Mouse (Mus musculus) c-Kit-positive CD71-positive TER-119-positive erythroid progenitor cells, embryonic 14.5 days (primary cell): Measurements from ENCODE around the gene Kcnj12.

Source experiments
- DNase-seq: peaks from one replicate; pipeline ENCODE4 v3.0.0-alpha.2; 2013; ENCODE audit warnings: low spot score

Kcnj12 gene

GRCm38 (mm10) chr11:61022550-61023391 is at the start of gene Kcnj12:
Kcnj12 (plus strand) TSS chr11:61022564.
- no peak for DNase-seq

- no peak for DNase-seq
Measured at GRCm38 (mm10) chr11:60975097-60975496, 47.3 kb upstream of the Kcnj12 start.

DNA sequence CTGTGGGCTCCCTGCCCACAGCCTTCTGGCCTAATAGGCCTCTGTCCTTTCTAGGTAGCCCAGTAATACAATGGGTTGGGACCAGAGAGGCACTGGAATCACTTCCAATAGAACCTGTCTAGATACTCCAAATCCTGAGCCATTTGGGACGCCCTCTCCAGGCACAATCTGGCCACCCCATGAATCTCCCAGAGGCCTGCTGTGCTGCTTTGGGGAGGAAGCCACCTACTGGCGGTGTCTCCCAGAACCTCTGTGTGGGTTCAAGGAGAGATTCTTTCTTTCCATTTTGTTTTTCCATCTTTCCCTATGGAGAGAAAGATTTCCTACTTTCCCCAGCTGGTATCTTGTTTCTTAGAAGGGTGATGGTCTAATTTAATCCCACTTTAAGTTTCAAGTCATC is 46.1 kb upstream of the Kcnj12 start:
- no peak for DNase-seq

DNA sequence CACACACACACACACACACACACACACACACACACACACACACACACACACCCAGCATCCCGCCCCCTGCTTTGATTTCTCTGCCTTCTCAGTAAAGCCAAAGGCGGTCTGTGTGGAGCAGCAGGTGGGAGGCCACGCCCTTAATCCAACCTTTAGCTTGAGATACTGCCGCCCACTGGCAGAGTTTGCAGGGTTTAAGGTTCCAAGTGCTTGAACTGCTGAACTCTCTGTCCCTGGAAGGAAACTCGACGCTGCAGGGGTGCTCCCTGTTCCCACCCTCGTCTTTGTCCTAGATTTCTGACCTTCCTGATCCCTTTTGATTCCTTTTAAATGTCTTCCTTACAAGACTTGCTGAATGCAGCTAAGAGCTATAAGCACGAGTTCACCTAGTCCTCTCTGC is 45.6 kb upstream of the Kcnj12 start:
- DNase-seq: no peak

DNA sequence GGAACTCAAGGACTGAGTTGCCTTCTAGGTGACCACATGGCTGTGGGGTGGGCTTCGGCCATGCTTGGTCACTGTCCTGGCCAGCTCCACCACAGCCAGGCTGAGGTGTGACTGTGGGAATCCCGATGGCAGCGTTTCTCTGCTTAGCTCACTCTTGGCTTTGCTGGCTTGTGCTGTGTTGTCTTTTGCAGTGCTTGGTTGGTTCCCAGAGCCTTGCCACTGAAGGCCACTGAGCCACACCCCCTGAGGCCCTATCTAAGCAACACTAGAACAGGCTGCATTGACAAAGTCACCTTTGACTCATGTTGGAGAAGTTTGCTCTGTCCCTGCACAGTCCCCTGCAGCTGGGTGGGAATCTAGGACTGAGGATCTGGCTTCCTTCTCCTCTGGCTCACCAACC is 45.2 kb upstream of the Kcnj12 start:
- no peak for DNase-seq

GRCm38 (mm10) chr11:60978658-60979057 is 43.7 kb upstream of the Kcnj12 start:
- DNase-seq: no peak

DNA sequence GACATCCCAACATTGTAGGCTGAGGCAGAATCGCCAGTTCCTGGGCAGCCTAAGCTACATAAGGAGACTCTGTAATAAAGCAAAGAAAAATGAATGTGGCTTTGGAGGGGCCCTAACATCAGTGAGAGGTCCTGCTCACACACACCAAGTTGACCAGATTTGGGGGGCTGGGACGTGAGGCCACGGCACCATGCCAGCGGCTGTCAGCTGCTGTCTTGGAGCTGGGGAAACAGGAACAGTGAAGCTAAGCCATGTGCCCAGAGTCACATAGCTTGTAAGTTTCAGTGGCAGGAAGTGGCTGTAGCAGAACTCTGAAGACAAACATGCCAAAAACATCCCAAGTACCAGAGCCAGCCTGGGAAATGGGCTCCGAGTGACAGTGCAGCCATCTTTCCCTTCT is 42.6 kb upstream of the Kcnj12 start:
- no peak for DNase-seq

DNA sequence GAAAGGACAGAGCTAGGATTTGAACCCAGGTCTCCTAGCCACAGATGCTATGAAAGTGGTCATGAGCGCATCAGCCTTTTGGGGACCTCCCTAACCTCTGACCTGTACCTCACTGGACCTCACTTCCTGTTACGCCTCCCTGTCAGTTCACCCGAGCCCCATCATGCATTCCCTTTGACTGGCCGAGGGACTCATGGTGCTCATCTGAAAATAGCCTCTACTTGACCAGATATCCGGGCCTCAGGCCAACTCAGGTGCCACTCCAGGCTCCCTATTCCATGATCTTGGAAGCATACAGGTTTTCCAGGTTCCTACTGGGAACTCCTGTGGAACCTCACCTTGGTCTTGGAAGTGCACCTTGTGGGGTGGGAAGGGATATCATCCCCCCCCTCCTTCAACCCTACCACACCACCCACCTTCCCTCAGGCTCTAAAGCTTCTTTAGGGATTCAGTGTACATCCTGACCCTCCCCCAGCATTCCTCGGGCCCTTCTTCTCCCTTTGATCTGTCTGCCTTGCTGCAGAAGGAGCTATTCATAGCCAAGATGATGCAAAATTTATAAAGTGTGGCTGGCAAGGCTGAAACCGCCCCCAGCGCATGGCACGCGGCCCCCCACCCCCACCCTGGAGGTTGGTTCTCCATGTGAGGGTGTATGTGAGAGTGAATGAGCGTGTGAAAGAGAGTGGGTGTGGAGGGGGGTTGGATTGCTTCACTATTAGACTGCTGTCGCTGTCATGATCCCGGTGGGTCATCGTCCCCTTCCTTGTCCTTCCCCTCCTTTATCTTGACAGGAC is 40.5 kb upstream of the Kcnj12 start:
- DNase-seq: no peak

DNA sequence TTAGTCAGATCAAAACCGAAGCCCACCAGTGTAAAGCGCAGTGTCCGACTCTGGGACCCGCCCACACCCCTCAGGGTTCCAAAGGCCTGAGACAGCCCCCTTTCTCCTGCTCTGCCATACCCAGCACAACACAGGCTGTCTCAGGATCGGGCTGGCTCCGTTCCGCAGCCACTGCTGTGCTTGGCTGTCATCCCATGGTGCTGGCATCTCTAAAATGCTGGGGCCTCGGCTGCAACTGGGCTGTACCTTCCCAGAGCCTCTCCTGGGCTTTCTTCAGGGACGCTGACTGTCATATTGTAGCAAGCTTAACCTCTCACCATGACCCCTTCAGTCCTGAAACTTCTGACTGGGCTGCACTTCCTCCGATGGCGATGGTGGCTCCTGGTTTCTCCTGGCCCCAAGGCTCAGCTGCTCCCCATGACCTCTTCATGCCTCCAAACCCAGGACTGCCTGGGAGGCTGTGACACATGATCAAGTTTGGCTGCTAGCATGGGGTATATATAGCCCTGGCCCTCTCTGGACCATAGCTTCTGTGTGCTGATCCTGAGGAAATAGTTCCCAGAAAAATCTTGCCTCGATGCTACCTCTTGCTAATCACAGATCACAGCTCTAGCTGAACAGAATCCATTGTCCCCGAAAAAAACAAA is 37.3 kb upstream of the Kcnj12 start:
- DNase-seq: no peak

DNA sequence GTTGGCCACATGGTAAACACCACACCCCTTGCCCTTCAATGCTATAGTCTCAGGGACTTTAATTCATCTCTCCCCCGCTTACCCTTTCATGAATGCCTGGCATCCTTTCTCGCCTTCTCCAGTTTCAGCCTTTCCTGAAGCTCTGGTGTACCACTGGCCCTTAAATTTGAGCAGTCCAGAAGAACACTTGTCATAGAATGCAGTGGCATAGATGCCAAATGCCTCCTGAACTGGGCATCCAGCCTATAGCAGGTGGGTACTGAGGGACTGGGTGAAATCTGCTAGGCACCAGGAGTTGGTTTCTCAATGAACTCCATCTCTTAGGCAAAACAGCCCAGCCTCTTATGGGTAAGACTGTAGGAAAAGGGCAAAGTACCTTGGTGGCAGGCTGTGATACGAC is 31.9 kb upstream of the Kcnj12 start:
- no peak for DNase-seq

DNA sequence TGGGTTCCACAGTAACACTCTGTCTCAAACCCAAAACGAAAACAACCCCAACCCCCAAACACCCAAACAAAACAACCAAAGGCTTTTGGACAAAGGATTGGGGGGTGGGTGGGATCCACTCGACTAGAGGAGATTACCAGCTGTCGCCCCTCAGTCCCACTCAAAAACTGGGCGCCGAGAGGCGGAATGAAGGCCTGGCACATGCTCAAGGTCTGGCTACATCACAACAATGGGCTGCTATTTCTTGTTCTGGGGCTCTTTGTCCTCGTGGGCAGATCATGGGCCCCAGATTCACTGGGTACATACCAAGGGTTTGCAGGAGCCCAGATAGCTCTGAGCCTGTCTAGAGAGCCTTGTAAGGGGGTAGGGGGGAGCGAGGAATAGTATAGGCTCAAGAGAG is 19.6 kb upstream of the Kcnj12 start:
- DNase-seq: no peak

DNA sequence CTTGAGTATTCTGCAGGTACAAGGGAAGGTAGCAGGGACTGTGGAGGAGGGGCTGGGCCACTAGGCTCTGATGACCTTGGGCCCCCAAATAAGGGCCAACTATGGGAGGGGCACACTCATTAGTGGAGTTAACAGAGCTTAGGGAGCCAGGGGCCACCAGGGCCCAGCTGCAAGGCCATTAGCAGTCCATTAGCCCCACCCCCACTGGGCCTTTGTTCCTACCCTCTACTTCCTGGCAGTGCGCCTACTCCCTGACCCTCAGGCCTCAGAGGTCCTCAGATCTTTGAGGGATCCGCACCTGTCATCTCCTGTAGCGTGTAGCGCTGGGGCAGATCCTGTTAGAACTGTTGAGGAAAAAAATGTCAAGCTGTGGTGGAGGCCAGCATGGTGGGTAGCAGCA is 18.3 kb upstream of the Kcnj12 start:
- no peak for DNase-seq

- DNase-seq: no peak
Measured at GRCm38 (mm10) chr11:61004781-61005180, 17.6 kb upstream of the Kcnj12 start.

DNA sequence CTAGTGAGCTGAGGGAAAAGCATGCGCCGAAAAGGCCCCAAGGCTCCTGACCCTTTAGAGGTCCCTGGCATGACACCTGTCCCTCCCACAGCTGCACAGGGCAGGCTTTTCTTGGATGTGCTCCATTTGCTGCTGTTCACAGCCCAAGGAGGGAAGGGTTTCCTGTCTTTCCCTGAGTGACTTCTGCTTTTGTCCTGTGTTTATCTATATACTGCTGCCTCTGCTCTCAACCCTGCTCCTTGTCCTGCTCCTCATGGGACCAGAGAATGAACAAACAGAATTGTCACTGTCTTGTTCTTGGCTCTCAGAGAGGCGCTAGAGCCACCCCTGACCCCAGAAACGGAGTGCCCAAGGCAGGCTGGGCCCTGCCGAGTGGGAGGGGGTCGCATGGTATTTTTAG is 17.0 kb upstream of the Kcnj12 start:
- no peak for DNase-seq

DNA sequence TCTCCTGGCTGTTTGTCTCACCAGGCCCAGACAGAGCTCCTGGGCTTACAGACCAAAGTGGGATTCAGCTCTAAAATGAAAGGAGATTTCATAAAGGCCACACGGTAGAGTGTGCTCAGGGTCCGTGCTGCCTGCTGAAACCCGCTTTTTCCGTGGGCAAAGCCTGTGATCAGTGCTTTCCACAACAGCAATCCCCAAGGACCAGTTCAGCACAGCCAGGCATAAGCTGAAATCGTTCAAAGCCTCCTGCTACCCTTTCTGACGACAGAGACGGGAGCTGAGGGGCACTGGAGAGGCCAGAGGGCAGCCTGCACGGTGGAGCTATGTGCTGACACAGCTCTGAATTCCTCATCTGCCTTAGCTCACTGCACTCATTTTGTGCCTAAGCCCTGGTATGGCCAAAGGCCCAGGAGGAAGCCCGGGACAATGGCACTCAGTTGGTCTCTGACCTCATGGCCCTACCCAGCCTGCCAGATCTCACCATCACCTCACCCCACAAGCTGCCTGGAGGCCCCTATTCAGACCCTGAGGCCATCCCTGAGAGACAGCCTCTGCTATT is 10.5 kb upstream of the Kcnj12 start:
- no peak for DNase-seq

GRCm38 (mm10) chr11:61016866-61017398 is 5.4 kb upstream of the Kcnj12 start:
- no peak for DNase-seq

DNA sequence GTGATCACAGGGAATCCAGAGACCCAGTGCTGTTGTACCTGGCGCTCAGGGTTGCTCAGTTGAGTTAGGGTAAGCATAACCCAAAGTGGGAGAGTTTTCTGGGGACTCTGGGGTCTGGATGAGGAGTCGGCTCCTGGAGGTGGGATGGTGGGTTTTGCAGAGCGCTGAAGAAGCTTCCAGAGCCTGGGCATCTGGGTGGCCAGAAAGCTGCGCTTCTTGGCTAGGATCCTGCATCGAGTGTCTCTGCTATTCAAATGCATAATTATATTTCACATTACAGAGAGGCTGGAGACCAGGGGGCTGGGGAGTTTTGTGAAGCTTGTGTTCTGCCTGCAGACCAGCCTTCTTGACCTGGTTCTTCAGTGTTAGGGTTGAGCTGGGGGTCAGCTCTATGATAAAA is 1.2 kb upstream of the Kcnj12 start:
- DNase-seq: no peak

DNA sequence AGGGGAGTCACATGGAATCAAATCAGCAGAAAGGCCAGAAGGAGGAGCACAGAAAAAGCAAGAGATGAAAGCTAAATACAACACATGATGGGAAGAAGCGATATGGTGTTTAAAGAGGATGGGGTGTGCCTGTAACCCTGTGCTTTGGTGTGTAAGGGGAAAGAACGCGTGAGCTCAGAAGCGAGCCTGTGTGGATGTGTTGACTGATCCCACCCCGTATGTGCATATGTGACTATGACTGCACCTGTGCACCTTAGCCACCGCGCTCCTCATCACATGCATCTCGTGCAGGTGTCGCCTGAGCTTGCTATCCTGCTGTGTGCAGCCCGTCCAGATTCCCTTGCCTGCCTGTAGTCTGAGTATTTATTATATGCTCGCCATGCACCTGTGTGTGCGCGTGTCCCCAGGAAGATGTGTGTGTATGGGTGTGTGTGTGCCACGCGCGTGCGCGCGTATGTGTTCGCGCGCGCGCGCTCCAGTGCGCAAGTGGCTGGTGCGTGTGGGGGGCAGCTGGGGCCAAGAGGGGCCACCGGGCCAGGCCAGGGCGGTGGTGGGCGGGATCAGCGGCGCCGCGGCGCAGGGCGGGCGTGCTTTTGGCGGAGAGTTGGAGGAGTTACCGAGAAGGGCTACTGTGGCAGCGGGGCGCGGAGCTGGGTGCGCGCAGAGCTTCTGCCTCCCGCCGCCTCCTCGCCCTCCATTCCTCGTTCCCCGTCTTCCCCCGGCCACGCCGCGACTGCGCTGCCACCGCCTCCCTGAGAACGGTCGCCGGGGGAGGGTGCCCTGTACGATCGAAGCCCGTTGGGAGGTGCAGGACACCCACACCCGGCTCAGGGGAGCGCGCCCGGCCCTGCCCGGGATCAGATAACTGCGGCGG is 451 bp upstream of the Kcnj12 start:
- DNase-seq: no peak

DNA sequence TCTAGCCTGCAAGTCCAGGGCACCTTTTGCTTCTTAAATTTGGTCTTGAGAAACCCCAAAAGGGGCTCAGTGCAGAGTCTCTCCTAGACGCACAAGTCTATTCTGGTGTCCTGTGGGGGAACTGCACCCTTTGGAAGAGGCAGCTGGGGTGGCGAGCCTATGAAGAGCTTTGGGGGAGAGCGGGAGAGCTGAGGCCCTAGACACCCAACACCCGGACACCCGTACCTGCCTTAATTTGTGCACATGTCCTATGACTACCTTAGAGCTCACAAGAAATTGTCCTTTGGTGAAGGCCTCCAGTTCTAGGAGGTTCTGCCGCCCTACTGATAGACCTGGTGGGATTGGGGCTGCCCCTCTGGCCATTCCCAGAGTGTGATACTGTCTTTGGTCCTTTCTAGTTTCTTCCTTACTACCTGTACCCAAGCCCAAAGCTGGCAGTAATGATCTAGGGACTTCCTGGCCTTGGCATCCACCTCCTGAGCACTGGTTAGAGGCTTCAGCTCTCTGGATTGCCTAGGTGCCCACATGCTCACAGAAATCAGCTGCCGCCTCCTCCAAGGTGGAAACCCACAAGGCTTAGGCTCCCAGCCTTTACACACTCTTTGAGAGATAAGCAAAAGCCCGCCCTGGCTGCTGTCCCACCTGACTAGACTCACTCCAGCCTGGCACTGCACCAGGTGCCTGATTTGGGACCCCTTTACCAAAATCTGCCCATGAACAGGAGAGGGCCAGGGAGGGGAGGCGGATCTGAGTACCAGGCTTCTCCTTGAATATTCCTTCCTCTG is 1.2 kb downstream of the Kcnj12 start:
- DNase-seq: no peak

DNA sequence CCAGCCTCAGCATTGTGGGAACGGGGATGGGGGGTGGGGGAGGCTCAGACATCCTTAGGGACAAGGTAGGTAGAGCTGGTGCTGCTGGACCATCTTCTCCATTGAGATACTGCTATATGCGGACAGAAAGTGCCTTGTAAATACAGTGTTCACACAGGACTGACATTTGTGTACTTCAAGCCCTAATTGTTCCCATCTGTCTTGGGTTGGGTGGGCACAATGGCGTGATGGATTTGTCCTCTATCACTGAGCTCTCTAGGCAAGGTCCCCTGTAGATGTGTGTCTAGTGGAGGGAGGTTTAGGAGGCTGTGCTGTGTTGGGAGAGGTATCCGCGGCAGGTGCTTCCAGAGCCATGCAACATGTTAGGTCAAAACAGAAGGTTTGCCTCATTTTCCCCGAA is 2.0 kb downstream of the Kcnj12 start:
- DNase-seq: no peak

DNA sequence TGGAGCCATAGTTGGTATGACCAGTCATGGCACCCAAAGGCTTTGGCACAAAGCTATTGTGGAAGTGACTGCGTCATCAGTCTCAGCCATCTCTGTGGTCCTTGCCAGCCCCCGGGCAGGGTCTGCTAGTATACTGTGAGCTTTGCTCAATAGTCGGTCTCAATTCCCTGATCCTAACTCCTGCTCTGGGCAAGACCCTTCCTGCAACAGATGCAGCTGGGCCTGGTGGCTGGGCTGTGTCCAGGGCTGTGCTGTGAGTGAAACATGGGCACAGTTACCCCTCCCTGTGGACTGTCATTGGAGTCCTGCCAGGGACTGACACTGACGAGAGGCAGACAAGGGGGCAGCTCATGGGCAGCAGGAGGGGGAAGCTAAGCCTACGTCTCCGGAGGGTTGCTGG is 2.6 kb downstream of the Kcnj12 start:
- DNase-seq: no peak
